Mouse (Mus musculus): ENCODE data around the gene Sac3d1.

Sac3d1 gene

DNA sequence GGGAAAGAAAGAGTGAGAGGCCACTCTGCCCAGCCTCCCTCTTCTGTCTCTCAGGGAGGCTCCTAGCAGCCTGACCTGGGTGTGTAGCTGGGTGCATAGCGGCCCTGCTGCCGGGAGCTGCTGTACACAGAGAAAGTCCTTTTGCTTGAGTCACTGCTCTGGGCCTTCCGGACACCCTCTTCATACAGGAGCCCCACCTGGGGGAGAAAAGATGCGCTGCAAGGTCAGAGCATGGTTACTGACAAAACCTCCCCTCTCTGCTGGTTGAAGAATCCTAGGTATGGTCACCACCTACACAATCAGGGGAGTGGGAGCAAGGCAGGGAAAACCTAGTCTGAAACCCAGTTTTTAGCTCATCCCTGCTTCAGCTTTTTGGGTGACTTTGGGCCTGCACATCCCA, 49.5 kb downstream of the Sac3d1 start:
- no peak for DNase-seq

DNA sequence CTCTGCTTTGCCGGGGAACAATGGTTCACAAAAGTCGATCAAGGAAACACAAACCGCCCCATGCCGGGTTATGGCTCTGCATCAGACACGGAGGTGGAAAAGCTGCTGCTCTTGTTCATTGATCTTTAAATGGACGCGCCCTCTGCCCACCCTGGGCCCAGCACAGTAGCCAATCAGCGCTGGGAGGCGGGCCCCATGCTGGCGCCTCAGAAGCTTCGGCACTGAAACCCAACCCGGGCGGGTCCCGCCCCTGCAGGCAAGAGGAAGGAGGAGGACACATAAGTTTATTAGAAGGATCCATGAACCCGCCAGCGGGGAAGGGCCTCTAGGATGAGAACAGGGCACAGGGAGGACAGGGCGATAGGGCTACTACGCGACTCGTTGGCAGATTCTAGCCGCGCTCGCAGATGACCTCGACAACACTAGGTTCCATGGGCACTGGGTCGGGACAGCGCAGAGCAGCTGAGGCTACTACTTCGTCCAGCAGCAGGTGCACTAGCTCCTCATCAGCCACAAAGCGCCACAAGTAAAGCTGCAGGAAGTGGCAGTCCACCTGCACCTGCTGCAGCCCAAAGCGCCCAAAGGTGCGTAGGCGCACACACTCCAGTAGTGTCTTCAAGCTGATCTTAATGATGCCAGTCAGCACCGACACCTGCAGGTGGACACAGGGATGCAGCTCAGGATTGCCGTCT, 50.6 kb downstream of the Sac3d1 start, which contains the start of gene Tm7sf2:
Tm7sf2 (minus strand) TSS at position 650 of the 692 bp plus-strand sequence.
- DNase-seq: peak; percentile 94

DNA sequence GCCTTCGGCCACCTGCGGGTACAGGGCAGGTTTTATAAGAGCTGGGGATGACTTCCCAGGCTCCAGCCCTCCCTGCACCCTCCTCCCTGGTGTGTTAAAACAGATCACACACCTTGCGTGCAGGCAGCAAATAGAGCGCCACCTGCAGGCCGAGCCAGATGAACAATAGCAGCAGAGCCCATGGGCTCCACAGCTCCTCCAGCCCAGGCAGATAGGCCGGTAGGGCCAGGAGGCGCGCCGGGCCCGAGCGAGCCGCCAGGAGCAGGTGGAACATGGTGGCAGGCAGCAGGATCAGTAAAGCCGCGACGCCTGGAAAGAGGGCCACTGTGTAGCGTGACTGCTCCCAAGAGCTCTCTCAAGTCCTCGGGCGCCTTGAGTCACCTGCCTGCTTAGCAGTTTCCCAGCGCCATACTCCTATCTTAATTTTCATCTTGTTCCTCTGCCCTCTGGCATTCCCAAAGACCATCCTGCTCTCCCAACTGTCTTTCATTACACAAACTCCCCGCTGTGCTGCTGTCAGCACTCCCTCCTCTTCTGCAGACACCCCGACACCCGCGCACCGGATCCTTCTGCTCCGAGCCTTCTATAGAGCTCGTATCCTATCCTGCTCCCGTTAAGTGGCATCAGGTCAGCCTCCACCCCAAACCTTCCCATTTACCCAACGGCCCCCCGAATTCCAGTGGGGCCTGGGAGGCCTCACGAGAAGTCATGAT, 51.3 kb downstream of the Sac3d1 start:
- DNase-seq: peak; percentile 91

DNA sequence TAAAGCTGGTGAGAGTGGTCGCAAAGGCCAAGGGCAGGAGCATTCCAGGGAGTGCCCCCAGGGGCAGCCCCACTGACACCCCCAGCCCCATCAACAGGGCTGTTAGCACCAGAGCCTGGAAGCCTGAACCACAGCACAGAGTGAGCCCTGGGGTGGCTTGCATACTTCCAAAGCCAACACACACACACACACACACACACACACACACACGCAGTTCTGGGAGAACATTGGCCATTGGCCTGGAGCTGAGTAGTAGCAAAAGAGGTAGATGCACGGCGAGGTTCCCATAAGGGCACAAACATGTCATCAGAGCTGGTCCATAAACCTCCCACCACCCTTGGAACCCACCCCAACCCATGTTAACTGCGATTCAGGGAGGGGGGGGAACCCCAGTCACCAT, 51.9 kb downstream of the Sac3d1 start:
- DNase-seq: no peak

Measured in liver (tissue).